Mouse (Mus musculus) stomach, postnatal 0 days (tissue): Measurements from ENCODE around the gene Bet1l. TPM values are rescaled to one million over a fixed set of nuclear protein-coding genes. Genes with fewer than 3 reads are reported as not detected.

Experiments used
- ATAC-seq: fragments of 200-750 bp; cut with Nextera tagmentation; 2 replicates; pipeline ENCODE4 v1.8.0; 2017; ENCODE audit not compliant: low FRiP score, low TSS enrichment
- DNase-seq: peaks from one replicate; pipeline ENCODE4 v3.0.0-alpha.2; 2016; ENCODE audit warnings: low spot score
- H3K27ac ChIP-seq: fragments of 300-500 bp; sonication (generic); replicated peaks from 2 replicates; pipeline ENCODE4 v1.5.1; 2014; ENCODE audit warnings: mild to moderate bottlenecking, control low read depth
- H3K27me3 ChIP-seq: fragments of 300-500 bp; sonication (generic); 2 replicates; pipeline ENCODE4 v1.6.1; 2014; ENCODE audit warnings: low read length; ENCODE audit not compliant: control insufficient read depth, insufficient read depth
- H3K36me3 ChIP-seq: fragments of 300-500 bp; sonication (generic); 2 replicates; pipeline ENCODE4 v1.6.1; 2014; ENCODE audit warnings: low read length, mixed read lengths; ENCODE audit not compliant: control insufficient read depth, insufficient read depth
- H3K4me1 ChIP-seq: fragments of 300-500 bp; sonication (generic); replicated peaks from 2 replicates; pipeline ENCODE4 v1.6.1; 2014; ENCODE audit warnings: antibody characterized with exemption; ENCODE audit not compliant: control insufficient read depth, insufficient read depth
- H3K4me2 ChIP-seq: fragments of 300-500 bp; sonication (generic); replicated peaks from 2 replicates; pipeline ENCODE4 v1.6.1; 2014; ENCODE audit warnings: low read depth, mild to moderate bottlenecking, control low read depth, moderate library complexity
- H3K4me3 ChIP-seq: fragments of 300-500 bp; sonication (generic); 2 replicates; pipeline ENCODE4 v1.5.1; 2014; ENCODE audit warnings: low read depth, low read length, control low read depth
- H3K9ac ChIP-seq: fragments of 300-500 bp; sonication (generic); 2 replicates; pipeline ENCODE4 v1.6.1; 2014; ENCODE audit warnings: mild to moderate bottlenecking, low read length, control low read depth, mixed read lengths
- H3K9me3 ChIP-seq: fragments of 300-500 bp; sonication (generic); 2 replicates; pipeline ENCODE4 v1.6.1; 2016; ENCODE audit warnings: low read length; ENCODE audit not compliant: control insufficient read depth
- CTCF ChIP-seq: IDR thresholded peaks from 2 replicates; pipeline ENCODE4 v1.5.1; 2016; ENCODE audit warnings: antibody characterized with exemption, low read depth, mild to moderate bottlenecking, moderate library complexity
- EP300 ChIP-seq: optimal IDR thresholded peaks from 2 replicates; pipeline ENCODE3; 2016; ENCODE audit warnings: antibody characterized with exemption
- WGBS: fragments of 180-500 bp; shearing (Covaris S2); extraction: QIAGEN DNeasy Blood & Tissue Kit; methylation state at CpG from one replicate; pipeline ENCODE4 v1.1.7; 2014; 5-methylcytosine and 5-hydroxymethylcytosine counted together
- polyA plus RNA-seq: library from polyadenylated mRNA; unstranded; fragments of >200 nt; fragmentation: Nextera tagmentation; extraction: Ambion mirVana; gene quantifications from 2 replicates; pipeline ENCODE4 v1.2.1, GENCODE M21; 2015

The Bet1l gene
- 44.5 and 49.0 TPM in 2 replicates for polyA plus RNA-seq

DNA sequence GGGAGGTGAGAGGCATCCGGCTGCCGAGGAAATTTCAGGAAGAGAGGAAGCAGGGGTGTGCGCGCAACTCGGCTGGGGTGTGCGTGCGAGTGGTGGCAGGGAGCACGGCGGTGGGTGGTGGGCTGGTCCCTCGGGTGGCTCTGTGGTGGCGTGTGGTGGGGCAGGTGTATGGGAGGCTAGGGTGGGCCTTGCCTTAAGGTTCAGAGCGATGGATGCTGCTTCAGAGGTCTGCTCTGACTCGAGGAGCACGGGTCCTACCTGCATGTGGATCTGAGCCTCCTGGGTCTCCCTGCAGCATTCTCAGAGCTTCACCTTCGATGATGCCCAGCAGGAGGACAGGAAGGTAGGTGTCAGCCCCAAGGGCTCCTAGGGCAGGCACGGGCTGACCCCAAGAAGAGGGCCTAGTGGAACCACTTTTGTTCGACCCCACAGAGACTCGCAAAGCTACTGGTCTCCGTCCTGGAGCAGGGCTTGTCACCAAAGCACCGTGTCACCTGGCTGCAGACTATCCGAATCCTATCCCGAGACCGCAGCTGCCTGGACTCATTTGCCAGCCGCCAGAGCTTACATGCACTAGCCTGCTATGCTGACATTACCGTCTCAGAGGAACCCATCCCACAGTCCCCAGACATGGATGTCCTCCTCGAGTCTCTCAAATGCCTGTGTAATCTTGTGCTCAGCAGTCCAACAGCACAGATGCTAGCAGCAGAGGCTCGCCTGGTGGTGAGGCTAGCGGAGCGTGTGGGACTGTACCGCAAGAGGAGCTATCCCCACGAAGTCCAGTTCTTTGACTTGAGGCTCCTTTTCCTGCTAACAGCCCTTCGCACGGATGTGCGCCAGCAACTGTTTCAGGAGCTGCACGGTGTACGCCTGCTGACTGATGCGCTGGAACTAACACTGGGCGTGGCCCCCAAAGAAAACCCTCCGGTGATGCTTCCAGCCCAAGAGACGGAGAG, at the start of gene Bet1l:
Gene Bet1l, minus strand, starts transcription at position 28 of the 956 bp plus-strand sequence.
- Histone ChIP-seq H3K4me1 (peaks cover 10% of the 10 kb centered on the region; the same call in 1 of the 2 replicates), H3K36me3 (peaks cover 28% of the 10 kb centered on the region), H3K27ac (peak within 1 kb of the TSS; percentile 98), H3K4me2 (peak within 1 kb of the TSS; percentile 80), H3K27me3 (no peaks in the 10 kb centered on the region), H3K4me3 (peak within 1 kb of the TSS; percentile 78), H3K9ac (peak within 1 kb of the TSS; percentile 89), H3K9me3 (no peaks in the 10 kb centered on the region)
- DNase-seq, result peak; percentile 34
- TF ChIP-seq EP300 (no peak), CTCF (no peak)
- ATAC-seq, result peak; percentile 13
- 28% methylated on average over 39 of the region's 40 CpGs for WGBS

DNA sequence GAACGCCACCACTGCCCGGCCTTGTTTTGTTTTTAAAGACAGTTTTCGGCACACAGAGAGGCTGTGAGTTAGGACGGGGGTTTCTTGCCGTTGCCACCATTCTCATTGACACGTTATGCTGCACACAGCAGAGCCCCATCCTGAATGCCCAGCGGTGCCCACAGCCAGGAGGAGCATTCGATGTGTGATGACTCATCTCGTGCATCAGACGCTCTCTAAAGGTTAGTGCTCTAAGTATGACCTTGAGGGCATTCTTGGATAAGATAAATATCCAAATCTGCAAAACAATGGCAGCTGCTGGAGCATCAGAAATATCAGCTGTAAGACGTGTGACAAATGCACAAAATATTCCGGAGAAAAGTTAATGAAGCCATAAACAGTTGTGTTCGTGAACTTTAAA, 49.8 kb upstream of the Bet1l start:
- no peak overlapping the region for H3K9ac ChIP-seq
- TF ChIP-seq CTCF (no peak), EP300 (no peak)
- H3K27ac ChIP-seq, result no peak overlapping the region
- DNase-seq (no peak), ATAC-seq (no peak)
- no peaks in the 10 kb centered on the region for H3K36me3 ChIP-seq
- no peaks in the 10 kb centered on the region for H3K27me3 ChIP-seq
- H3K9me3 ChIP-seq, result no peaks in the 10 kb centered on the region
- WGBS, result 69% methylated on average over 13 of the region's 13 CpGs
- no peak overlapping the region for H3K4me2 ChIP-seq
- no peak overlapping the region for H3K4me3 ChIP-seq
- 0 out of 2 replicates have a peak, but pooled peaks cover 3% of the 10 kb centered on the region for H3K4me1 ChIP-seq

- Histone ChIP-seq H3K4me1 (0 out of 2 replicates have a peak, but pooled peaks cover 3% of the 10 kb centered on the region), H3K27ac (no peak overlapping the region), H3K4me2 (no peak overlapping the region), H3K36me3 (no peaks in the 10 kb centered on the region), H3K27me3 (no peaks in the 10 kb centered on the region), H3K9ac (no peak overlapping the region), H3K4me3 (no peak overlapping the region), H3K9me3 (no peaks in the 10 kb centered on the region)
- WGBS, result 67% methylated on average over 2 of the region's 2 CpGs
- TF ChIP-seq CTCF, result no peak
- no peak for TF ChIP-seq EP300
- DNase-seq (no peak), ATAC-seq (no peak)
Observed at GRCm38 (mm10) chr7:140905642-140906081, 48.3 kb upstream of the Bet1l start.

DNA sequence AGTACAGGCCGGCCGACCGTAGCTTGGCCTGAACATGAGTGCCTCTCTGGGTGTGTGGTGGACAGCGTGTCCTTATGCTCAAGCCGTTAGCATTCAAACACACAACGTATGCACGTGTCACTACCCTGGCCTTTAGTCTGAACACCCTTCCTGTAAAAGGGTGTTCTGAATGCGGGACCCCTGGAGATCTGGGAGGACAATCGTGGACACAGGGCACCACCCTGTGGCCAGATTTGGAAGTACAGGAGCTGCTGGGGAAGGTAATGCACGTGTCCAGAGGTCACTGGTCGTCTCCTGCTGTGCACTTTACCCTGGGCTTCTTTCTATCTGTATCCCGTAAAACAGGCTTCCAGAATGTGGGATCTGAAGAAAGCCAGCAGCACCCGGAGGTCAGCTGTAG, 45.8 kb upstream of the Bet1l start:
- WGBS, result 27% methylated on average over 13 of the region's 13 CpGs
- TF ChIP-seq EP300 (no peak), CTCF (peak; percentile 94)
- Histone ChIP-seq H3K27ac (no peak overlapping the region), H3K4me3 (no peak overlapping the region), H3K4me1 (no peaks in the 10 kb centered on the region), H3K9me3 (no peaks in the 10 kb centered on the region), H3K36me3 (peaks cover 3% of the 10 kb centered on the region; the same call in 1 of the 2 replicates), H3K4me2 (no peak overlapping the region), H3K27me3 (no peaks in the 10 kb centered on the region), H3K9ac (no peak overlapping the region)
- DNase-seq (peak; percentile 79), ATAC-seq (peak; percentile 64)

- DNase-seq (no peak), ATAC-seq (no peak)
- 75% methylated on average over 15 of the region's 15 CpGs for WGBS
- no peaks in the 10 kb centered on the region for H3K4me1 ChIP-seq
- H3K9ac ChIP-seq, result 0 out of 2 replicates have a peak overlapping the region, but pooled peaks have one; percentile 18
- no peak overlapping the region for H3K4me2 ChIP-seq
- H3K27me3 ChIP-seq, result no peaks in the 10 kb centered on the region
- H3K36me3 ChIP-seq, result peaks cover 7% of the 10 kb centered on the region; the same call in 1 of the 2 replicates
- no peak overlapping the region for H3K27ac ChIP-seq
- no peak for TF ChIP-seq CTCF
- no peak for TF ChIP-seq EP300
- no peaks in the 10 kb centered on the region for H3K9me3 ChIP-seq
- H3K4me3 ChIP-seq, result no peak overlapping the region
Observed at GRCm38 (mm10) chr7:140902036-140902875, 44.9 kb upstream of the Bet1l start.
